Mouse (Mus musculus) naive thymus-derived CD4-positive, alpha-beta T cell, adult 2 months (primary cell): ENCODE results near the gene 4921536K21Rik.

ENCODE experiments used
- DNase-seq: peaks from one replicate; pipeline ENCODE4 v3.0.0-alpha.2; 2011; ENCODE audit warnings: low read depth

4921536K21Rik gene

DNA sequence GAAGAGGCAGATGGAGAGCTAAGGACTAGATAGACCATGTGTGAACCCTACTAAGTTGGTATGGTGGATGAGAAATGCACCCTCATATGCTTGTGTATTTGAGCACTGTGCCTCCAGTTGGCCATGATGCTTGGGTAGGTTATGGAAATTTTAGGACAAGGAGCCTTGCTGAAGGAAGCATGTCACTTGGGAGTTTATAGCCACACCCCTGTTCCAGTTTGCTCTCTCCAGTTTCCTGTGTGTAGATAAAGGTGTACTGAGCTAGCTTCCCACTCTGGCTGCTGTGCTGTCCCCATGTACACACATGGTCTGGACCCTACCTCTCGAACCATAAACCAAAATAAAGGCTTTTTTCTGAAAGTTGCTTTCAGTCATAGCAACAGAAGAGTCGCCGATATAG, 40.7 kb downstream of the 4921536K21Rik start:
- no peak for DNase-seq

DNA sequence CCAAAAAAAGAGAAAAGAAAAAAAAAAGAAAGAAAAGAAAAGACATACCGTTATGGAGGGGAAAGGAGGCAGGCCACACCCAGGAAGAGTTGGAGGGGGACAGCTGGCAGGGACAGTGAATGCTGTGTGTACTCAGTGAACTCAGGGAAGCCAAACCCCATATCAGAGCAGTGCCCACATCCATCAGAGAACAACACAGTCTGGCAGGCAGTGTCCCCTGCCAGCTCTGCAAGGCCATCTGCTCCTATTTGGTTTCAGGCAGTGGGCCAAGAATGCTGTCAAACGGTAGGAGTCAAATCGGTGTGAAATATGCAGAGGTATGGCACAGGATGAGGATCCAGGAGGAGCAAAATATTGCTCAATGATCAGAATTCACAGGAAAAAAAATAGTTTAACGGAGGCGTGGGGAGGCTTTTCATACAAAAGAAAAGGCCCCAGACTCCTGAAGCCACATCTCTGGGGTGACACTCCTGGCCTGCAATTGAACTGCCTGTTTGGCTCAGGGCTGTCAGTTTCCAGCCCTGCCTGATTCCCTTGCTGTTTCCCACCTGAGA, 41.3 kb downstream of the 4921536K21Rik start:
- DNase-seq: no peak

DNA sequence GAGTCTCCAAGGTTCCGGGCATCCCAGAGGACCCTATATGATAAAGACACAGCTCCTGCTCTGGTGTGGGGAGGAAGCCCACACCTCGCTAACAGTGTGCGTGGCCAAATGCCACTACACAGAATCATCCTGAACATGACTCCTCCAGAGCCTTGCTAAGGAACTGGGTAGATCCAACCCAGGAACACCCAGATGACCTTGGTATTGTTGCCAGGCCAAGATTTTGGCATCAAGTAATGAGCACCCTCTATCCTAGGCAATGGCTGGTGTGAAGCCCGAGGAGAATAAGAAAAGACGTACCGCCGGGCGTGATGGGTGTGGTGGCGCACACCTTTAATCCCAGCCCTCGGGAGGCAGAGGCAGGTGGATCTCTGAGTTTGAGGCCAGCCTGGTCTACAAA, 41.9 kb downstream of the 4921536K21Rik start:
- DNase-seq: no peak

DNA sequence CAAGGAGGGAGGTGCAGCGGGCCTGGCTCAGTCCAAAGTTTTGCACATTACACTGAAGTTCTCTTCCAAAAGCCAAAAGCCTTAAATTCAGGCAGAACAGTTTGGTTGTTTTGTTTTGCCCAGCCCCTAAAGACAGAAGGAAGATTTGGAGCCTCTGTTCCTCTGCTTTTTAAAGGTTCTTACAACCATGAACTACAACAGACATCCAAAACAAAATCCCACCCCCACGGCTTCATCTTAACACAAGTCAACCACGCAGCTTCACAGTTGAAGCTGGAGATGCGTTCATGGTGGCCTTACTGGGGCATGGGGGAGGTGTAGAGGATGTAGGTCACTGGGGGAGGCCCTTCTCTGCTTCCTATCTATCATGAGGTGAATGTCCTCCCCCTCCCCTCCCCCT, 43.0 kb downstream of the 4921536K21Rik start:
- DNase-seq: no peak

DNA sequence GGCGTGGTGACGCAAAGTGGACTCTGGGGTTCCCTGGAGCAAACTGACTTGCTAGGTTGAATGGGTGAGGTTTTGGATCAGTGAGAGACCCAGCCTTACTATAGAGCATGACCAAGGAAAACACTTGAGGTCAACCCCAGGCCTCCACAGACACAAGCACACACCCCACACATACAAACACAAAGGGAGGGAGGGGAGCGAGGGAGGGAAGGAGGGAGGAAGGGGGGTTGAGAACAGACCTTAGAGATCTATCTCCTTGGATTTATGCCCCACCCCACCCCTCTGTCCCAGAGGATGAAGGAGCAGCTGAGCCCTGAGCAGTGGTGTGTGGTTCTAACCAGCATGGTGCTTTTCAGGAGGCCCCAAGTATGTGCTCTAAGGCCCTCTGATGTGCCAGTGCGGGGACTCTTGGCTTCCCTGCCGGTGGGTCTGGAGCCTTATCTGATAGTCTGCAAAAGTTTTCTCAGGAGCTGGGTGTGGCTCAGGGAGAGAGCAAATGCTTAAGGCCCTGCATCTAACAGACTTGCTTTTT, 44.1 kb downstream of the 4921536K21Rik start:
- DNase-seq: no peak

DNA sequence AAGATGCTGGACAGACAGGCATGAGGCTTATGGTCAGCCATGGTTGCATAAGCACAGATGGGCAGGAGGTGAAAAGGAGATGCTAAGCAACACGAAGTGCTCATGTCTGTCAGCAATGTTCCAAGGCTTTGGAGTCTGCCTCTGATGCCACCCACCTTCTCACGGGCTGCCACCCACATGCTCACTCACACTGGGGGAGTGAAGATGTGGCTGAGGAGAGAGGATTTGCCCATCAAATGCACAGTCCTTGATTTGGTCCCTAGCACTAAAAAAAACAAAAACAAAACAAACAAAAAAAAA, 44.6 kb downstream of the 4921536K21Rik start:
- no peak for DNase-seq

DNA sequence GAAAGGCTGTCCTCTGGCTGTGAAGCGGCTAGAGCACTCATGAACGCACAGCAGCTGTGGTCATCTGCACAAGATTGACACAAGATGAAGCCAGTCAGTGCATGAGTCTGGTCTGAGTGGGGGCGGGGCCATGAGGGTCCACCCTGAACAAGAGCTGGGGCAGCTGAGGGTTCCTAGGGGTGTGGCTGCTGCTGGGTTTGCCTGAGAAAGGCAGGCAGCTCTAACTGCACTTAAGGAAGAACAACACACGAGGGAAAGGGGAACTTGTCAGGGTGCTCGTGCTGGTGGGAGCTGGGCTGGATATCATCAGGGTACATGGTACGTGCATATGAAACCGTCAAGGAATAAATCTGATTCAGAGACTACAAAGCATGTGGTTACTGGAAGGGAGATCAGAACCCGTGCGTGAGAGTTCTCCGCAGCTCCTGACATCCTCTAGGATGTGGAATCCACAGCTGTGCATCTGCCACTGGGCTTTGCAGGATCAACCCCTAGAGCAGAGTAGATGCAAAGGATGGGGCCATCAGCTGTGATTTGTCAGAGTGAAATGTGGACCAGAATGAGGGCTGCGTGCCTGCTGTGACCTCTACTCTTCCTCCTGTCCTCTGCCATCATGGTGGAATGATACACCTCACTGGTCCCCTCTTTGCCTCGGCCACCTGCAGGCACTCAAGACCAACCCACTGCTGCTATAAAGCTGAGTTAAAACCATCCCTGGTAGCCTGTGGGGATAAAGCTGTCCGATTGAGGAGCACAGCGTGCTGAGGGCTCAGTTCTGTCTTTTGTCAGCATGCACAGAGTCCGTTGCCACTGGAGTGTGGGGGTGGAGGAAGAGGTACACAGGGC, 45.2 kb downstream of the 4921536K21Rik start:
- no peak for DNase-seq

DNA sequence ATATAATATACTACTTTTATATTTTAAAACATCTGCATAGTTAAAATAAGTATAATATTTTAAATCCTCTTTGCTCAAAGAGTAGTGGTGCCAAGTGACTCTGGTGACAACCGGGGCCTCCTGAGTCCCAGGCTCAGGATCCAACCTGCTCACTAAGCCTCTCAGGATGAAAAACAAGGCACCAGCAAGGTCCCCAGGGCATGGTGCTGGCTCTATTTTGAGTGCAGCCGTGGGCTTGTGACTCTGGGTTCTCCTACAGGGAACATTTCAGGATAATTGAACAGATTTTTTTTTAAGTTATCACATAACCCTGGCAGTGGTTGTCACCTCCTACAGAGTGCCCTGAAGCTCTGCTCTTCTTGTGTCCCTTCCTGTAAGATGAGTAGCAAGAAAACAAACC, 48.5 kb downstream of the 4921536K21Rik start:
- DNase-seq: no peak

DNA sequence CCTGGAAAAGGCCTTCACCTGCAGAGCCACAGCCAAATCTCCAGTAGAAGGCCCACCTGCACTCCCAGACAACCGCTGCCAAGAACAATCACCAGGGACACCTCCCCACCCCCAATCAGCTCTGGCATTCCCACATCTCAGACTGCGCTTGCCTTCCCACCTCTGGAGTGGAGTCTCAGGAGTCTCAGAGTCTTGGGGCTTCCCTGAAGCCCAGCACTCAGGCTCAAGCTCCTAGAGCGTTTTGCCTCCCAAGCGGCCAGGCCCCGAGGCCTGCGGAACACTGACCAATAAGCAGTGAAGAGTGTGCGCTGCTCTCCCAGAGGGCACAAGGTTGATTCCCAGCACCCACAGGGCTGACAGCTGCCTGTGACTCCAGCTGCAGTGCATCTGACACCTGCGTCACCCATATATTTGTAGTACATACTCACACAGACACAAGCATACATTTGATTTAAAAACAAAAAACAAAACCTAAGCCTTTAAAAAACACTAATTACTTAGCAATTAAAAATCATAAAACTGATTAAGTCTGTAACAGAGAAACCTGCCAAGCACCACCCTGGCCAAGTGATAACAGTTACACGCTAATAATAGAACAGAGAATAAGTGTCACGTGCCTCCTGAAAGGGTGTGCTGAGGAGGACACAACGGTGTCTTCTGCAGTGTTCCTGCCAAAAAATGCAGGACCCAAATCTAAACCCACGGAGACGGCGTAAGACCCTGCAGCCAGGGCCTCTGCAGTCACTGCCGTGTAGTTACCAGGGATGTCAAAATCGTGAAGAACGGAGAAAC, 50.8 kb downstream of the 4921536K21Rik start:
- no peak for DNase-seq
